Mouse (Mus musculus) lung, embryonic 15.5 days (tissue): ENCODE results near the gene Slc5a5. TPM values are rescaled to one million over a fixed set of nuclear protein-coding genes. Genes with fewer than 3 reads are reported as not detected.

Source experiments
- ATAC-seq: fragments of 200-750 bp; cut with Nextera tagmentation; 2 replicates; pipeline ENCODE4 v1.8.0; 2017; ENCODE audit warnings: moderate number of reproducible peaks, borderline replicate concordance; ENCODE audit not compliant: low FRiP score, low TSS enrichment; ENCODE audit errors: extremely low read depth
- H3K27ac ChIP-seq: fragments of 300-500 bp; sonication (generic); 2 replicates; pipeline ENCODE4 v1.5.1; 2015; ENCODE audit warnings: moderate library complexity, mild to moderate bottlenecking, inconsistent platforms
- H3K27me3 ChIP-seq: fragments of 300-500 bp; sonication (generic); 2 replicates; pipeline ENCODE4 v1.6.1; 2015; ENCODE audit warnings: inconsistent platforms
- H3K36me3 ChIP-seq: fragments of 300-500 bp; sonication (generic); 2 replicates; pipeline ENCODE4 v1.6.1; 2015; ENCODE audit warnings: inconsistent platforms
- H3K4me1 ChIP-seq: fragments of 300-500 bp; sonication (generic); 2 replicates; pipeline ENCODE4 v1.6.1; 2015; ENCODE audit warnings: inconsistent platforms
- H3K4me2 ChIP-seq: fragments of 300-500 bp; sonication (generic); 2 replicates; pipeline ENCODE4 v1.6.1; 2015; ENCODE audit warnings: inconsistent platforms, mild to moderate bottlenecking, moderate library complexity
- H3K4me3 ChIP-seq: fragments of 300-500 bp; sonication (generic); 2 replicates; pipeline ENCODE4 v1.5.1; 2015; ENCODE audit warnings: mild to moderate bottlenecking, inconsistent platforms
- H3K9ac ChIP-seq: fragments of 300-500 bp; sonication (generic); 2 replicates; pipeline ENCODE4 v1.6.1; 2015; ENCODE audit warnings: inconsistent platforms
- H3K9me3 ChIP-seq: fragments of 300-500 bp; sonication (generic); 2 replicates; pipeline ENCODE4 v1.6.1; 2016; ENCODE audit warnings: inconsistent platforms
- WGBS: fragments of 180-500 bp; shearing (Covaris S2); methylation state at CpG from one replicate; pipeline ENCODE4 v1.1.7; 2015; 5-methylcytosine and 5-hydroxymethylcytosine counted together
- polyA plus RNA-seq: library from polyadenylated mRNA; unstranded; fragments of >200 nt; fragmentation: Nextera tagmentation; extraction: Ambion mirVana; gene quantifications from 2 replicates; pipeline ENCODE4 v1.2.1, GENCODE M21; 2015

The Slc5a5 gene
- polyA plus RNA-seq, 1 experiment from 2014 or later = 0.25 TPM

GRCm38 (mm10) chr8:70864712-70865221 lies 27.8 kb downstream of the Slc5a5 start:
- WGBS = 4% methylated on average over 24 of the region's 24 CpGs
- peak overlapping the region; percentile 55 for H3K4me3 ChIP-seq
- peak; percentile 16 for ATAC-seq
- H3K36me3 ChIP-seq = peaks cover 6% of the 10 kb centered on the region; the same call in 1 of the 2 replicates
- no peaks in the 10 kb centered on the region for H3K9me3 ChIP-seq
- H3K27me3 ChIP-seq = peaks cover 37% of the 10 kb centered on the region
- H3K4me2 ChIP-seq = peak overlapping the region; percentile 75
- peak overlapping the region; percentile 36 for H3K9ac ChIP-seq
- peak overlapping the region; percentile 74; the same call in 1 of the 2 replicates for H3K27ac ChIP-seq
- H3K4me1 ChIP-seq = peaks cover 49% of the 10 kb centered on the region

GRCm38 (mm10) chr8:70863956-70864711 lies 28.4 kb downstream of the Slc5a5 start:
- Histone ChIP-seq H3K9ac (peak overlapping the region; percentile 36), H3K4me3 (peak overlapping the region; percentile 55), H3K9me3 (no peaks in the 10 kb centered on the region), H3K27ac (no peak overlapping the region), H3K4me1 (peaks cover 46% of the 10 kb centered on the region), H3K27me3 (peaks cover 37% of the 10 kb centered on the region), H3K4me2 (peak overlapping the region; percentile 75), H3K36me3 (peaks cover 6% of the 10 kb centered on the region; the same call in 1 of the 2 replicates)
- WGBS = 2% methylated on average over 46 of the region's 46 CpGs
- ATAC-seq = no peak

- Histone ChIP-seq H3K27me3 (peaks cover 37% of the 10 kb centered on the region), H3K27ac (no peak within 1 kb of the TSS), H3K9me3 (no peaks in the 10 kb centered on the region), H3K9ac (peak within 1 kb of the TSS; percentile 36), H3K4me1 (peaks cover 35% of the 10 kb centered on the region), H3K4me3 (peak within 1 kb of the TSS; percentile 55), H3K36me3 (peaks cover 3% of the 10 kb centered on the region; the same call in 1 of the 2 replicates), H3K4me2 (peak within 1 kb of the TSS; percentile 75)
- WGBS = under 1% methylated on average over 55 of the region's 55 CpGs
- ATAC-seq = no peak
These were observed 29.5 kb downstream of the Slc5a5 start, which contains the start of gene Kcnn1 for GRCm38 (mm10) chr8:70862824-70863641. Gene Kcnn1, minus strand, starts transcription at chr8:70863258.

GRCm38 (mm10) chr8:70857516-70857915 lies 35.0 kb downstream of the Slc5a5 start:
- Histone ChIP-seq H3K4me3 (no peak overlapping the region), H3K9me3 (no peaks in the 10 kb centered on the region), H3K27me3 (peaks cover 21% of the 10 kb centered on the region), H3K4me1 (peaks cover 10% of the 10 kb centered on the region), H3K4me2 (peak overlapping the region; percentile 90; the same call in 1 of the 2 replicates), H3K36me3 (no peaks in the 10 kb centered on the region), H3K9ac (no peak overlapping the region), H3K27ac (no peak overlapping the region)
- ATAC-seq = no peak
- WGBS = 18% methylated on average over 4 of the region's 4 CpGs

GRCm38 (mm10) chr8:70856541-70857197 lies 35.9 kb downstream of the Slc5a5 start:
- Histone ChIP-seq H3K4me2 (peak overlapping the region; percentile 90), H3K9ac (peak overlapping the region; percentile 46), H3K9me3 (no peaks in the 10 kb centered on the region), H3K4me1 (peaks cover 9% of the 10 kb centered on the region), H3K36me3 (no peaks in the 10 kb centered on the region), H3K4me3 (peak overlapping the region; percentile 47), H3K27me3 (peaks cover 13% of the 10 kb centered on the region), H3K27ac (no peak overlapping the region)
- peak; percentile 77; the same call in 1 of the 2 replicates for ATAC-seq
- 7% methylated on average over 33 of the region's 33 CpGs for WGBS

- WGBS = 55% methylated on average over 5 of the region's 5 CpGs
- H3K4me2 ChIP-seq = no peak overlapping the region
- H3K4me3 ChIP-seq = no peak overlapping the region
- peaks cover 9% of the 10 kb centered on the region for H3K4me1 ChIP-seq
- H3K36me3 ChIP-seq = no peaks in the 10 kb centered on the region
- H3K27ac ChIP-seq = no peak overlapping the region
- 0 out of 2 replicates have a peak, but pooled peaks cover 7% of the 10 kb centered on the region for H3K27me3 ChIP-seq
- no peak overlapping the region for H3K9ac ChIP-seq
- no peaks in the 10 kb centered on the region for H3K9me3 ChIP-seq
- ATAC-seq = no peak
These were observed 36.5 kb downstream of the Slc5a5 start for GRCm38 (mm10) chr8:70856028-70856427.

- H3K27me3 ChIP-seq = 0 out of 2 replicates have a peak, but pooled peaks cover 7% of the 10 kb centered on the region
- no peaks in the 10 kb centered on the region for H3K36me3 ChIP-seq
- 74% methylated on average over 2 of the region's 2 CpGs for WGBS
- peaks cover 9% of the 10 kb centered on the region for H3K4me1 ChIP-seq
- no peak overlapping the region for H3K9ac ChIP-seq
- ATAC-seq = no peak
- no peaks in the 10 kb centered on the region for H3K9me3 ChIP-seq
- H3K27ac ChIP-seq = no peak overlapping the region
- H3K4me3 ChIP-seq = no peak overlapping the region
- H3K4me2 ChIP-seq = no peak overlapping the region
These were observed 38.7 kb downstream of the Slc5a5 start for GRCm38 (mm10) chr8:70853863-70854262.

GRCm38 (mm10) chr8:70852595-70853231 lies 39.8 kb downstream of the Slc5a5 start:
- H3K4me2 ChIP-seq = no peak overlapping the region
- H3K27ac ChIP-seq = no peak overlapping the region
- H3K27me3 ChIP-seq = 0 out of 2 replicates have a peak, but pooled peaks cover 7% of the 10 kb centered on the region
- no peak overlapping the region for H3K4me3 ChIP-seq
- 87% methylated on average over 41 of the region's 41 CpGs for WGBS
- H3K36me3 ChIP-seq = no peaks in the 10 kb centered on the region
- H3K9me3 ChIP-seq = no peaks in the 10 kb centered on the region
- H3K4me1 ChIP-seq = peaks cover 9% of the 10 kb centered on the region
- no peak for ATAC-seq
- H3K9ac ChIP-seq = no peak overlapping the region

- H3K27me3 ChIP-seq = 0 out of 2 replicates have a peak, but pooled peaks cover 8% of the 10 kb centered on the region
- no peaks in the 10 kb centered on the region for H3K9me3 ChIP-seq
- no peak overlapping the region for H3K27ac ChIP-seq
- H3K4me3 ChIP-seq = no peak overlapping the region
- no peak overlapping the region for H3K9ac ChIP-seq
- WGBS = 46% methylated on average over 6 of the region's 6 CpGs
- H3K4me2 ChIP-seq = no peak overlapping the region
- no peaks in the 10 kb centered on the region for H3K36me3 ChIP-seq
- ATAC-seq = no peak
- peaks cover 5% of the 10 kb centered on the region for H3K4me1 ChIP-seq
These were observed 40.7 kb downstream of the Slc5a5 start for GRCm38 (mm10) chr8:70851837-70852236.

- H3K4me3 ChIP-seq = no peak overlapping the region
- no peaks in the 10 kb centered on the region for H3K9me3 ChIP-seq
- H3K4me1 ChIP-seq = no peaks in the 10 kb centered on the region
- H3K4me2 ChIP-seq = no peak overlapping the region
- H3K36me3 ChIP-seq = no peaks in the 10 kb centered on the region
- ATAC-seq = no peak
- no peak overlapping the region for H3K9ac ChIP-seq
- WGBS = 79% methylated on average over 4 of the region's 4 CpGs
- 0 out of 2 replicates have a peak, but pooled peaks cover 7% of the 10 kb centered on the region for H3K27me3 ChIP-seq
- H3K27ac ChIP-seq = no peak overlapping the region
These were observed 41.6 kb downstream of the Slc5a5 start for GRCm38 (mm10) chr8:70850947-70851346.
